Mouse (Mus musculus) bone marrow macrophage, adult 2 months (primary cell): ENCODE results near the gene Atg9a. TPM values are rescaled to one million over a fixed set of nuclear protein-coding genes. Genes with fewer than 3 reads are reported as not detected.
A peak's percentile ranks its signal among the peaks of the same experiment; 100 is the strongest.

Experiments used
- H3K27ac ChIP-seq: 2 replicates; pipeline ENCODE4 v1.5.1; 2012; ENCODE audit warnings: low read depth, low read length; ENCODE audit not compliant: insufficient read depth
- H3K4me1 ChIP-seq: 2 replicates; pipeline ENCODE4 v1.6.1; 2012; ENCODE audit warnings: low read length; ENCODE audit not compliant: control insufficient read depth, insufficient read depth
- H3K4me3 ChIP-seq: 2 replicates; pipeline ENCODE4 v1.5.1; 2012; ENCODE audit warnings: mild to moderate bottlenecking, low read length, moderate library complexity; ENCODE audit not compliant: insufficient read depth
- CTCF ChIP-seq: IDR thresholded peaks from 2 replicates; pipeline ENCODE4 v1.5.1; 2012; ENCODE audit warnings: low read depth, mild to moderate bottlenecking, low read length, moderate library complexity
- POLR2A ChIP-seq: IDR thresholded peaks from 2 replicates; pipeline ENCODE4 v1.6.1; 2012; ENCODE audit warnings: mild to moderate bottlenecking, low read depth, low read length, borderline replicate concordance
- polyA plus RNA-seq: library from polyadenylated mRNA; stranded (reverse); fragments of >200 nt; gene quantifications from 2 replicates; pipeline ENCODE4 v1.2.4, GENCODE M21; 2012; ENCODE audit not compliant: missing spikeins, insufficient read depth, insufficient read length

Atg9a gene
- polyA plus RNA-seq, 1 experiment: 33.5 TPM

- Histone ChIP-seq H3K27ac (no peak overlapping the region), H3K4me3 (no peak overlapping the region), H3K4me1 (peaks cover 17% of the 10 kb centered on the region)
- TF ChIP-seq POLR2A (no peak), CTCF (no peak)
Observed at GRCm38 (mm10) chr1:75147411-75148135, 44.4 kb downstream of the Atg9a start.

- H3K27ac ChIP-seq: no peak overlapping the region
- peaks cover 17% of the 10 kb centered on the region for H3K4me1 ChIP-seq
- no peak overlapping the region for H3K4me3 ChIP-seq
- TF ChIP-seq CTCF (no peak), POLR2A (no peak)
Observed at GRCm38 (mm10) chr1:75145589-75145988, 46.4 kb downstream of the Atg9a start.

- Histone ChIP-seq H3K4me1 (peaks cover 22% of the 10 kb centered on the region), H3K4me3 (peak within 1 kb of the TSS; percentile 99), H3K27ac (peak within 1 kb of the TSS; percentile 97)
- no peak for TF ChIP-seq POLR2A
- TF ChIP-seq CTCF: no peak
Observed at GRCm38 (mm10) chr1:75142301-75143261, 49.4 kb downstream of the Atg9a start, which contains the start of the genes Cnppd1 and Retreg2. Cnppd1 (minus strand) TSS chr1:75142711. Retreg2 (plus strand) TSS chr1:75142778.

GRCm38 (mm10) chr1:75141486-75142190 lies 50.4 kb downstream of the Atg9a start:
- Histone ChIP-seq H3K4me1 (peaks cover 22% of the 10 kb centered on the region), H3K27ac (peak overlapping the region; percentile 97), H3K4me3 (peak overlapping the region; percentile 99)
- TF ChIP-seq CTCF (no peak), POLR2A (peak; percentile 74; the same call in 1 of the 2 replicates)

- Histone ChIP-seq H3K27ac (peak overlapping the region; percentile 97), H3K4me3 (peak overlapping the region; percentile 99), H3K4me1 (peaks cover 22% of the 10 kb centered on the region)
- no peak for TF ChIP-seq POLR2A
- TF ChIP-seq CTCF: no peak
Observed at GRCm38 (mm10) chr1:75140601-75141190, 51.3 kb downstream of the Atg9a start.

- H3K4me3 ChIP-seq: no peak overlapping the region
- TF ChIP-seq POLR2A (no peak), CTCF (no peak)
- no peak overlapping the region for H3K27ac ChIP-seq
- H3K4me1 ChIP-seq: peaks cover 4% of the 10 kb centered on the region
Observed at GRCm38 (mm10) chr1:75138448-75138847, 53.5 kb downstream of the Atg9a start.

- H3K4me1 ChIP-seq: peaks cover 4% of the 10 kb centered on the region
- H3K27ac ChIP-seq: no peak overlapping the region
- TF ChIP-seq POLR2A: no peak
- no peak for TF ChIP-seq CTCF
- H3K4me3 ChIP-seq: no peak overlapping the region
Observed at GRCm38 (mm10) chr1:75136730-75137129, 55.3 kb downstream of the Atg9a start.

- peaks cover 4% of the 10 kb centered on the region for H3K4me1 ChIP-seq
- no peak overlapping the region for H3K4me3 ChIP-seq
- TF ChIP-seq CTCF (no peak), POLR2A (no peak)
- no peak overlapping the region for H3K27ac ChIP-seq
Observed at GRCm38 (mm10) chr1:75136293-75136692, 55.7 kb downstream of the Atg9a start.
